ENCODE assay signal across 8 mouse cellular contexts in the genomic region with DNA sequence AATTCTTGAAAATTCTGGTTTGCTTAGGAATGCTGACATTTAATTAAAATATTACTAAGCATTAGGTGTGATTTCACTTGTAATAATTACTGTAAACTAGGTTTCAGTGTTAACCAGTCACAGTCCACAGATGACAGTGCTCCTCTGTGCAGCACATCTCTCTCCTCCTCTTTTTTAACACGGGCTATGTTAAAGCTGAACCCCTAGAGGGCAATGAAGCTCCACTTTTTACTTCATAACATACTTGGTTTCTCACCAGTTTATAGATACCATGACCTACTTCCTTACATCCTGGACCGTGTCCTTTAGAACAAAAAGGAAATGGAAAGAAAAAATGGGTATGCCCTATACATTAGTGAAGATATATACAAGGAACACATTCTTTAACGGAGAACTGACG. TPM values are rescaled to one million over a fixed set of nuclear protein-coding genes. Genes with fewer than 3 reads are reported as not detected.
DNase-seq lines count a peak whose midpoint lies in the region; ATAC-seq and TF ChIP-seq lines count a peak whose summit lies in the region.

No protein-coding gene starts in this region.

- DNase-seq in kidney, adult 11 months, result no peak
- DNase-seq in CH12.LX (ENCODE audit: extremely low read depth), result peak; percentile 47
- DNase-seq in brain, adult 2 months (ENCODE audit: low read depth, low spot score), result peak; percentile 83
- DNase-seq in right cerebral cortex, postnatal 14 days, result no peak
- DNase-seq in urinary bladder, adult 2 months (ENCODE audit: low spot score), result no peak
- DNase-seq in heart, postnatal 25 days (ENCODE audit: low spot score), result no peak

- no peak overlapping the region for H3K9ac ChIP-seq in kidney, embryonic 16.5 days (replicated peaks; ENCODE audit: low read length)
- no peak overlapping the region for H3K9ac ChIP-seq in CH12.LX (ENCODE audit: insufficient read depth, low read depth)
- no peak overlapping the region for H3K9ac ChIP-seq in intestine, embryonic 15.5 days

- peak; percentile 96 for TF ChIP-seq RAD21 in CH12.LX (IDR thresholded peaks at IDR 0.05; ENCODE audit: low read depth, low read length)

- H3K4me1 ChIP-seq in kidney, embryonic 16.5 days (ENCODE audit: insufficient read depth, low read length), result peaks cover 4% of the 10 kb centered on the region; the same call in 1 of the 2 replicates
- H3K4me1 ChIP-seq in CH12.LX (ENCODE audit: control insufficient read depth in 1 of 2, insufficient read depth in 2 of 2), result peaks cover 2 to 8% of the 10 kb centered on the region in 2 experiments; a peak in 2 of 4 replicates
- H3K4me1 ChIP-seq in intestine, embryonic 15.5 days (replicated peaks), result no peaks in the 10 kb centered on the region

- no peaks in the 10 kb centered on the region for H3K27me3 ChIP-seq in kidney, embryonic 16.5 days (ENCODE audit: insufficient read depth, low read length)
- no peaks in the 10 kb centered on the region for H3K27me3 ChIP-seq in CH12.LX (replicated peaks)
- no peaks in the 10 kb centered on the region for H3K27me3 ChIP-seq in intestine, embryonic 15.5 days (replicated peaks)

- in situ Hi-C loops in CH12.LX (cut with MboI; ENCODE audit: low pct_ligation_motif_present, low pct_unique_long_range_greater_than_20kb, low sequenced_read_pairs), result no loop called here

- peak; percentile 41 to 89; a peak in 3 of 4 replicates for TF ChIP-seq CTCF in CH12.LX (conservative IDR thresholded peaks at IDR 0.05 in 1 of 2, IDR thresholded peaks at IDR 0.05 in 1 of 2; ENCODE audit: low read depth in 2 of 2, low read length in 2 of 2)

- H3K4me3 ChIP-seq in kidney, embryonic 16.5 days (ENCODE audit: low read length), result no peak overlapping the region
- H3K4me3 ChIP-seq in CH12.LX (replicated peaks in 1 of 3; ENCODE audit: low read depth in 2 of 3, low read length in 2 of 3, poor library complexity in 1 of 3), result no peak overlapping the region
- no peak overlapping the region for H3K4me3 ChIP-seq in intestine, embryonic 15.5 days (replicated peaks)

- intact Hi-C loops in heart, postnatal 25 days (cut with DNase I), result loop anchor here (1.0 kb wide), 1 partner anchor 390 kb away; no protein-coding TSS in a partner anchor

- no peaks in the 10 kb centered on the region for H3K9me3 ChIP-seq in kidney, embryonic 16.5 days (ENCODE audit: low read length)
- peaks cover 5% of the 10 kb centered on the region for H3K9me3 ChIP-seq in CH12.LX (replicated peaks; ENCODE audit: low read length)
- no peaks in the 10 kb centered on the region for H3K9me3 ChIP-seq in intestine, embryonic 15.5 days

- dilution Hi-C loops in CH12.LX (cut with MboI; ENCODE audit: extremely low pct_ligation_motif_present, extremely low pct_unique_long_range_greater_than_20kb, low sequenced_read_pairs), result no loop called here

- no peaks in the 10 kb centered on the region; the same call in 1 of the 2 replicates for H3K79me2 ChIP-seq in CH12.LX (replicated peaks; ENCODE audit: control insufficient read depth, extremely low read depth, insufficient read depth, poor library complexity, severe bottlenecking)

- WGBS in kidney, embryonic 16.5 days, result 49% methylated on average over 4 of the region's 4 CpGs
- WGBS in intestine, embryonic 15.5 days, result 48% methylated on average over 4 of the region's 4 CpGs

- 0 out of 2 replicates have a peak, but pooled peaks have one; percentile 49 for ATAC-seq in kidney, embryonic 16.5 days (ENCODE audit: low FRiP score, low TSS enrichment)
- peak; percentile 56; the same call in 1 of the 2 replicates for ATAC-seq in intestine, embryonic 15.5 days

- no peak overlapping the region for H3K4me2 ChIP-seq in kidney, embryonic 16.5 days (replicated peaks; ENCODE audit: low read depth, low read length)
- no peak overlapping the region for H3K4me2 ChIP-seq in CH12.LX (ENCODE audit: insufficient read depth, low read depth, poor library complexity, severe bottlenecking)
- H3K4me2 ChIP-seq in intestine, embryonic 15.5 days (replicated peaks), result no peak overlapping the region

- TF ChIP-seq POLR2A in CH12.LX (IDR thresholded peaks at IDR 0.05; ENCODE audit: low read depth, low read length), result no peak

- H3K36me3 ChIP-seq in kidney, embryonic 16.5 days (ENCODE audit: insufficient read depth, low read length), result no peaks in the 10 kb centered on the region
- peaks cover 0 to 2% of the 10 kb centered on the region in 2 experiments for H3K36me3 ChIP-seq in CH12.LX (replicated peaks in 1 of 2; ENCODE audit: control insufficient read depth in 1 of 2, insufficient read depth in 1 of 2, low read length in 1 of 2)
- H3K36me3 ChIP-seq in intestine, embryonic 15.5 days, result no peaks in the 10 kb centered on the region

- no peak overlapping the region for H3K27ac ChIP-seq in kidney, embryonic 16.5 days (ENCODE audit: low read length)
- no peak overlapping the region for H3K27ac ChIP-seq in CH12.LX (ENCODE audit: insufficient read depth, low read depth)
- no peak overlapping the region for H3K27ac ChIP-seq in intestine, embryonic 15.5 days

- TF ChIP-seq EP300 in CH12.LX (IDR thresholded peaks at IDR 0.05; ENCODE audit: low read length), result no peak

TF ChIP-seq in CH12.LX, 34 proteins besides CTCF, POLR2A, EP300 and RAD21:
- no peak for TF ChIP-seq USF2 (conservative IDR thresholded peaks at IDR 0.05; ENCODE audit: low read depth, low read length)
- no peak for TF ChIP-seq IRF4 (IDR thresholded peaks at IDR 0.05; ENCODE audit: low read depth, low read length)
- no peak for TF ChIP-seq MAFK (IDR thresholded peaks at IDR 0.05; ENCODE audit: insufficient replicate concordance, low read length)
- TF ChIP-seq ZC3H11A (IDR thresholded peaks at IDR 0.05; ENCODE audit: low read depth, low read length), result peak; percentile 79
- peak; percentile 87 for TF ChIP-seq SMC3 (IDR thresholded peaks at IDR 0.05; ENCODE audit: low read depth, low read length)
- TF ChIP-seq UBTF (IDR thresholded peaks at IDR 0.05; ENCODE audit: low read depth, low read length), result no peak
- no peak for TF ChIP-seq PAX5 (IDR thresholded peaks at IDR 0.05; ENCODE audit: low read length)
- no peak for TF ChIP-seq ZKSCAN1 (IDR thresholded peaks at IDR 0.05; ENCODE audit: borderline replicate concordance, low read depth, low read length)
- peak; percentile 41; the same call in 1 of the 2 replicates for TF ChIP-seq JUND (conservative IDR thresholded peaks at IDR 0.05; ENCODE audit: low read depth, low read length)
- TF ChIP-seq SIN3A (IDR thresholded peaks at IDR 0.05; ENCODE audit: low read length), result no peak
- TF ChIP-seq ZMIZ1 (IDR thresholded peaks at IDR 0.05; ENCODE audit: low read depth, low read length), result no peak
- TF ChIP-seq TBP (conservative IDR thresholded peaks at IDR 0.05; ENCODE audit: low read depth, low read length), result no peak
- TF ChIP-seq MEF2A (IDR thresholded peaks at IDR 0.05; ENCODE audit: borderline replicate concordance, low read depth, low read length), result no peak
- TF ChIP-seq JUN (IDR thresholded peaks at IDR 0.05; ENCODE audit: insufficient read depth, low read depth, low read length), result no peak
- no peak for TF ChIP-seq KAT2A (IDR thresholded peaks at IDR 0.05; ENCODE audit: insufficient replicate concordance, low read length)
- TF ChIP-seq ZNF384 (IDR thresholded peaks at IDR 0.05; ENCODE audit: low read depth, low read length), result peak; percentile 18; the same call in 1 of the 2 replicates
- no peak for TF ChIP-seq ELF1 (IDR thresholded peaks at IDR 0.05; ENCODE audit: low read depth, low read length)
- TF ChIP-seq TCF12 (IDR thresholded peaks at IDR 0.05; ENCODE audit: low read depth, low read length), result no peak
- no peak for TF ChIP-seq E2F4 (IDR thresholded peaks at IDR 0.05; ENCODE audit: insufficient replicate concordance, low read depth, low read length)
- TF ChIP-seq POLR2AphosphoS2 (IDR thresholded peaks at IDR 0.05; ENCODE audit: low read depth, low read length), result no peak
- no peak for TF ChIP-seq CHD1 (IDR thresholded peaks at IDR 0.05; ENCODE audit: low read depth, low read length)
- TF ChIP-seq USF1 (IDR thresholded peaks at IDR 0.05; ENCODE audit: low read depth, low read length), result no peak
- TF ChIP-seq MAZ (IDR thresholded peaks at IDR 0.05; ENCODE audit: low read depth, low read length), result no peak
- TF ChIP-seq BHLHE40 (IDR thresholded peaks at IDR 0.05; ENCODE audit: low read depth, low read length), result no peak

RNA-seq across cellular contexts. Expression of gene Cmc1, which starts 50.6 kb away (rescaled TPM):
- polyA plus RNA-seq in kidney, embryonic 16.5 days (2015; fragmentation: Nextera tagmentation; extraction: Ambion mirVana), result 39.2 and 40.2 TPM in 2 replicates
- total RNA-seq in CH12.LX (2012; rRNA removed) (21.6 and 24.7 TPM in 2 replicates), CH12.LX (2014; rRNA removed) (16.1 and 17.1 TPM in 2 replicates)
- polyA plus RNA-seq in CH12.LX (2012; ENCODE audit: insufficient read length, low read depth), result 18.0 and 18.2 TPM in 2 replicates
- 55.5 and 68.7 TPM in 2 replicates for polyA plus RNA-seq in intestine, embryonic 15.5 days (2015; fragmentation: Nextera tagmentation; extraction: Ambion mirVana)
- polyA plus RNA-seq in urinary bladder, adult 2 months (2012; rRNA removed), result 22.0 and 24.6 TPM in 2 replicates
- 10 to 100 TPM; 24.2 to 24.4 TPM for total RNA-seq in heart, postnatal 25 days (2021)

RNA-seq across cellular contexts. Expression of gene Azi2, which starts 59.1 kb away (rescaled TPM):
- 68.3 and 72.9 TPM in 2 replicates for polyA plus RNA-seq in kidney, embryonic 16.5 days (2015; fragmentation: Nextera tagmentation; extraction: Ambion mirVana)
- total RNA-seq in CH12.LX (2012; rRNA removed), result 25.4 and 29.5 TPM in 2 replicates
- 52.6 and 60.6 TPM in 2 replicates for total RNA-seq in CH12.LX (2014; rRNA removed)
- polyA plus RNA-seq in CH12.LX (2012; ENCODE audit: insufficient read length, low read depth), result 32.4 and 32.6 TPM in 2 replicates
- 80.8 and 81.3 TPM in 2 replicates for polyA plus RNA-seq in intestine, embryonic 15.5 days (2015; fragmentation: Nextera tagmentation; extraction: Ambion mirVana)
- polyA plus RNA-seq in urinary bladder, adult 2 months (2012; rRNA removed), result 54.2 and 57.8 TPM in 2 replicates
- 10 to 100 TPM; 64.6 to 76.2 TPM for total RNA-seq in heart, postnatal 25 days (2021)

Comparison
In these comparisons a context has a peak if more than half of its experiments do, and no peak if none do; other contexts are left out.
1. DNase-seq: peak in CH12.LX (single experiment) and brain, adult 2 months (single experiment); none in kidney, adult 11 months (single experiment), right cerebral cortex, postnatal 14 days (single experiment), urinary bladder, adult 2 months (single experiment) and heart, postnatal 25 days (single experiment).